Mouse (Mus musculus) ZHBTc4 (cell line): ENCODE results near the gene Ercc8.

Experiments
- DNase-seq: peaks from one replicate; pipeline ENCODE4 v3.0.0-alpha.2; 2011; ENCODE audit warnings: low read depth, low spot score

Ercc8 gene

DNA sequence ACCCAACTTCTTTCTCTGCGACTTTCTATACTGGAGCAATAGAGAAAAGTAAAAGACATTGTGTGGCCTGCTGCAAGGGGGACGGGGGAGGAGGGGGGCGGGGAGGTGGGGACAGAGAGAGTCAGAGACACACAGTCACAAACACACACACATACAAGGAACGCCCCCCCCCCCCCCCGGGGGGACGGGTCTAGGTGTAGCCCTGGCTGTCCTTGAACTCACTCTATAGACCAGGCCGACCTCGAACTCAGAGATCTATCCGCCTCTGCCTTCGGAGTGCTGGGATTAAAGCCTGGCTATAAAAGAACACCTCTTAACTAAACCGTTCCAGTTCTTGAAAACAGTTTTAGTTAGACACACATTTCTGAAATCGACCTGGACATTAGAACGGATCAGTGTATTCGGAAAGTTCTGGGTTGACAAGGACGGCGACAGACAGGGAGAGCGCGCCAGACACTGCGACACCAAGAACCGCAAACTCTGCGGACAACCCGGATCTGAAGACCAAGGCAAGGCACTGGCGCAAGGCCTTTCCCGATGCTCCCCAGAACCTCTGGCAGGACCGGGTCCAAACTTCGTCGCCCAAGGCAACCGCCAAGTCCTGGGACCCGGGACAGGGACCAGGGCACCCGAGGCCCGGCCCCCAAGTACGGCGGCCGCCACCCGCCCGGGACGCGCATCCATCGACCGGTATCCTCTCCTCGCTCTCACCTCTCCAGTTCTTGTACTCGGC is 633 bp upstream of the Ercc8 start:
- DNase-seq: no peak

DNA sequence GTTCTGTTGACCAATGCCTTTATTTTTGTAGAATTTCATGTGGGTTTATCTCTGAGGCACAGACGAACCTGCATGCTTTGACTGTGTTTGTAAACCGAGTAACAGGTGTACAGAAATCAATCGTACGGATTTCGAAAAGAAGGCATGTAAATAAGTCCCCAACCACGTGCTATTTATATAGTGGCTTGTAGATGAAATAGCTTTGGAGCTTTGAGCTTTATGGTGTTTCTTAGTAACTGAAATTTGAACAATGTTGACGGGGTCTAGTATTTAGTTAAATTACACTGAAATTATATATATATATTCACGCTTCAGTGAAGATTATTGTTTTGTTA is 677 bp downstream of the Ercc8 start:
- no peak for DNase-seq

DNA sequence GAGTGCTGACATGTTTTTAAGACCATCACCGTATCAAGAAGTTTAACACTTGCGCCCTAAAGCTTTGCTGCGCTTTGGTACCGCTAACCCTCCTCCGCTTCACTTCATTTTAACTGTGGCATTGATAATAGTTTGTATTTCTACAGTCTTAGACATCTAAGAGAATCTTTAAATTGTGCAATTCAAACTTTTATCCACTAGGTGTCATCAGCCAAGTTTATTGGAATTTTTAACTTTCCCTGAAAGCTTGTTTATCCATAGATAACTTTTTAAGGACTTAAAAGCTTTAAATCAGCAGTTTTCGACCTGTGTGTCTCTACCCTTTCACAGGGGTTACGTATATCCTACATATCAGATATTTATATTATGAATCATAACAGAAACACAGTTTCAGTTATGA is 1.4 kb downstream of the Ercc8 start:
- peak; percentile 48 for DNase-seq

GRCm38 (mm10) chr13:108163912-108164311 is 5.4 kb downstream of the Ercc8 start:
- DNase-seq: no peak

GRCm38 (mm10) chr13:108164621-108165020 is 6.1 kb downstream of the Ercc8 start:
- no peak for DNase-seq

DNA sequence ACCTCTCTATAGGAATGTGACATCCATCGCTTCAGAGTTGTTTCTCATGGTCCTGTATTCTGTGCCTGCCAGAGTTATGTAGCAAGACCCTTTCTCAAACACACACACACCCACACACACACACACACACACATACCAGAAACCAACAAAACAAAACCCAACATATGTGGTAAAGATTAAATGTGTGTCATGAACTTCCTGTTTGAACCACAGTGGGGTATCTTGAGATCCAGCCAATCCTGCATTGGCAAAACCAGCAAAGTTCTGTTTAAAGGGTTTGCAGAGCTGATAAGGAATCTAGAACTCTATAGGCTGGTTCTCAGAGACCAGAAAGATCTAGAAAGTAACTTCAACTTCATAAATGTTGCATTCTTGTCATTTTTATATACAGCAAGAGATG is 11.5 kb downstream of the Ercc8 start:
- DNase-seq: no peak

GRCm38 (mm10) chr13:108170511-108170910 is 12.0 kb downstream of the Ercc8 start:
- no peak for DNase-seq

GRCm38 (mm10) chr13:108179618-108180017 is 21.1 kb downstream of the Ercc8 start:
- DNase-seq: no peak

DNA sequence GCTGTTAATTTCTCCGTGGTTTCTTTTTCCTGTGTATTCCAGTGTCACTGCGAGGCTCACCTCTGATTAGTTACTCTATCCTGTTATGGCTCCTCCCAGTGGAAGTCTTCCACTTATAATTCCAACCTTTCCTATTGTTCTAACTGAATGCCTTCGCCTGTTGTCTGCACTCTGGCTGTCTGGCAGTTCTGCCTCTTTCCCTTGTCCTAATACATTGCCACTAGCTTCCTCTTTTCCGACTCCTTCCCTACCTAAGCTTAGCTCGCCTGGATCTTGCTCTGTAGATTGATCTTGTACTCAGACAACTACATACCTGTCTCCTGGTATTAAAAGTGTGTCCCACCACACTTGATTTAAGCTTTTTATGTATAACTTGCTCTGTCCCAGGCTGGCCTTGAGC is 22.3 kb downstream of the Ercc8 start:
- DNase-seq: no peak

DNA sequence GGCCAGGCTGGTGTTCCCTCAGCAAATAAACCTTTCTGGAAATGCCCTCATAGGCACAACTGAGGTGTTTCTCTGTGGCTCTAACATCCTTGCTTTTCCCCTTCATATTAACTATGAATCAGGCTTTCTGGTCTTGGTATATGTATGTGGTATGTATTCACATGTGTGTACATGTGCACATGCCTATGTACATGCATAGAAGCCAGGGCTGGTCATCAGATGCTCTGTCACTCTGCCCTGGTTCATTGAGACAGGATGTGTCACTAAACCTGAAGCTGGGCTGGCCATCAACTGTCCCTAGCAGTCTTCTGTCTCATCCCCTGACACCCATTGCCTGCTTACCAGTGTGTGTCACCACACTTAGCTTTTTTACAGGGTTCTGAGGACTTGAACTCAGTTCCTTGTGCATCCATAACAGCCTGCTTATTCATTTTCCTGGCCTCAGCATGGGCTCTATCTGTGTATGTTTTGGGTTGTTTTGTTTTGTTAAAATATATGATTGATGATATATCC is 26.3 kb downstream of the Ercc8 start:
- no peak for DNase-seq

DNA sequence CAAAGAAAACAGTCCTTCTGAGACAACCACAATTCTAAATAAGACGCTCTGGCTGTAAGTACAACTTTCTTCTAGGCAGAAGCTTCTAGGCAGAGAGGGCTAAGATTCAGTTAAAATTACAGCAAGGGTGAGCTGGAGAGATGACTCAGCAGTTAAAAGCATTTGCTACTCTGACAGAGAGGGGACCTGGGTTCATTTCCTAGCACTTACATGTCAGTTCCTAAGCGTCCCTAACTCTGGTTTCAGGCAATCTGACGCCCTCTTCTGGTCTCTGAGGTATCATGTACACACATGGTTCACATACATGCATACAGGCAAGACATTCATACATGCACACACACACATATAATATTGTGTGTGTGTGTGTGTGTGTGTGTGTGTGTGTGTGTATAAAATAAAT is 27.0 kb downstream of the Ercc8 start:
- peak; percentile 14 for DNase-seq

DNA sequence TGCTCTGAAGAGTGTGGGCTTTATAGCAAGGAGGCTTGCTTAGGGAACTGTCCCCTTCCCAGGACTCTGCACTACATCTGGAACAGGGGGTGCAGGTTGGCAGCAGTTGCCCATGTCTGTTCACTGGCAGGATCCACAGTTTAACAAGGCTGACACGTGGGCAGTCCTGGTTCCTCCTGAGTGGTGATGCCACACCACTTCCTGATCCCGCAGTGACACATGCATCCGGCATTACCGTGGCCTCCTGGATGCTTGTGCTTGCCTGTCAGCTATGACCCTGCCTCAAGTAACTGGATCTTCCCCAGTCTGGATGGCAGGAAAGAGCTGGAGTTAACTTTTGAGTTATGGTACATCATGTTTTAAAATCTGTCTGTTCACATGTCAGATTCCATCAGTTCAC is 29.5 kb downstream of the Ercc8 start:
- no peak for DNase-seq

- peak; percentile 47 for DNase-seq
Observed at GRCm38 (mm10) chr13:108191074-108191720, 32.7 kb downstream of the Ercc8 start.

DNA sequence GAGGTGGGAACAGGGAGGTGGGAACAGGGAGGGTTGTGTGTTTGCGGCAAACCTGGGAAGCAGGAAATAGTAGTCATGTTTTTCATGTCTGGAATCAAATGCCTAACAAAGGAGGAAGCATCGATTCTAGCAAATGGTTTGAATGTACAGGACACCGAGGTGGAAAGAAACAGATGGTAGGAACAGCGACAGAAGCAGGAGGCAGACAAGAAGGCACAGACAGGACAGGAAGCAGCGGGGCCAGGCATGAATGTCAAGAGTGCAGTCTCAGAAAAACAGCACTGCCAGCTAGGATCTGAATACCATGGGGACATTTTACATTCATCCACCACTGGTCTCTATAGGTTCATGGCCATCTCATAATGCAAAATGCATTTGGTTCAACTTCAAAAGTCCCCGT is 36.9 kb downstream of the Ercc8 start:
- DNase-seq: no peak

GRCm38 (mm10) chr13:108204857-108205256 is 46.3 kb downstream of the Ercc8 start:
- DNase-seq: no peak

DNA sequence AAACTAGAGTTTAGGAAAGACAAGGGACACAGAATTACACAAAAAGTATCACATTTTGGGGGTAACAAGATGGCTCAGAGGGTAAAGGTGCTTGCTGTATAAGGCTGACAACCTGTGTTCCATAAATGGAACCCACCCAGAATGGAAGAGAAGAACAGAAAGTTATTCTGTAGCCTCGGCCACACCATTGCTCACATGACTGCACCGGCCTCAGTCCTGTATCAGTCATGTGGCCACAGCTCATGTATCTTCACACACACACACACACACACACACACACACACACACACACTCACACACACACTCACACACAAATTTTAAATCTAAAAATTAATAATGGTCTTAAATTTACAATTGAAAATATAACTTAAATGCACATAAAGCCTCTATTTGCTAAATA is 48.9 kb downstream of the Ercc8 start:
- no peak for DNase-seq

DNA sequence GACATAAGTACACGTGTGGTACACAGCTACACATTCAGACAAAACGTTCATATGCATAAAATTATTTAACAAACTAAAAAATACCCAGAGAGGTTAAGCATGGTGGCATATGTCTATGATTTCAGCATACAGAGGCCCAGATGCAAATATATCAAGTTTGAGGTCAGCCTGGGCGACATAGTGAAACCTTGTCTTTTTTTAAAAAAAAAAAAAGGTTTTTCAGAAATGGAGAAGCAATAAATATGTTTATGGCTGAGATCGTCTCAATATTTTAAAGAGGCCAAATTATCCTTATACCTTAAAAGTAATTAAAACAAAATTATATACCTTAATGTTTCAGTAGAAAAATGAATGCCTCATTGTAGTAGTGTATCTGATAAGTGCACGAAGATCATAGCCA is 49.6 kb downstream of the Ercc8 start:
- DNase-seq: no peak

- DNase-seq: no peak
Observed at GRCm38 (mm10) chr13:108210960-108211359, 52.4 kb downstream of the Ercc8 start.

GRCm38 (mm10) chr13:108212397-108213018 is 54.0 kb downstream of the Ercc8 start:
- no peak for DNase-seq

DNA sequence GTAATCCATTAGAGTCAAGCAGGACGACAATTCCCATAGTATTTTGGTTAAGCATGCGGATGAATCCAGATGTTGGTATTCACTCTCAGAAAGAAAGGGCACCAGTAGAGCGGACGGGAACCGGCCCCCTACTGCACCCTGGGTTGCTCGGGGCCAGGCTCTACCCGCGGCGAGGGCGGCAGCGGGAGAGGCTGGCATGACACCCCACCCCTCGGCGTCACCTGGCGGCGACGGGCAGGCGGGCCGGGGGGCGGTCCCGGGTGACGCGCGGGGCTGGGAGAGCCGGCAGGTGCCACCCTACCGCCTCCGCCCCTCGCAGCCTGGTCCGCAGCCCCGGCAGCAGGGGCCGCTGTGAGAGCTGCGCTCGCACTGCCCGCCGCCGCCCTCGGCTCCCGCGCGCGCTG is 55.6 kb downstream of the Ercc8 start, which contains the start of gene Elovl7:
Gene Elovl7, plus strand, starts transcription at position 324 of the 404 bp plus-strand sequence.
- peak; percentile 82 for DNase-seq

DNA sequence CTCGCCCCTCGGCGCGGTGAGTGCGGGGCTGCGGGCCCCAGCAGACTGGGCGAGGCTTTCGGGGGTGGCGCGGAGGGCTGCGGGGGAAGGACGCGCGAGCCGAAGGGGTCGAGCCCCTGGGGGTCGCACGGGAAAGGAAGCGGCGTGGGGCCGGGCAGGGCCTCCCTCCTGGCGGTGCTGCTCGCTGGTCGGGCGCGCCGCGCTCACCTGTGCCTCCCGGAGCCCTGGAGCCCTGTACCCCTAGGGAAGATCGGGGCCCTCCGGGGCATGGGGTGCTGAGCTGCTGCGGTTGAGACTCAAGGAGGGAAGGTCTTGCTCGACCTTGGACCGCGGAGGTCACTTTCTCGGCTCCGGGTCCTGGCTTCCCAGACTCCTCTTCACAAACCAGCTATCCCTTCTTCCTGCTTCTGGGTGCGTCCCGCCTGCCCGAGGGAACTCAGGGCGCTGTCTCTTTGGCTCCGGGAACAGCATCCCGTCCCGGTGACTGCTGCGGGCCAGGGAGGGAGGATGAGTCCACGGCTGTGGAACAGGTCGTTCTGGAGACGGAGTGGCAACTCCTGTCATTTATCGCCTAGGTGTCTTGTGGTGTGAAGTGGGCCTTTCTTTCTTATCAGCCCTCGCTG is 56.1 kb downstream of the Ercc8 start:
- DNase-seq: peak; percentile 78

DNA sequence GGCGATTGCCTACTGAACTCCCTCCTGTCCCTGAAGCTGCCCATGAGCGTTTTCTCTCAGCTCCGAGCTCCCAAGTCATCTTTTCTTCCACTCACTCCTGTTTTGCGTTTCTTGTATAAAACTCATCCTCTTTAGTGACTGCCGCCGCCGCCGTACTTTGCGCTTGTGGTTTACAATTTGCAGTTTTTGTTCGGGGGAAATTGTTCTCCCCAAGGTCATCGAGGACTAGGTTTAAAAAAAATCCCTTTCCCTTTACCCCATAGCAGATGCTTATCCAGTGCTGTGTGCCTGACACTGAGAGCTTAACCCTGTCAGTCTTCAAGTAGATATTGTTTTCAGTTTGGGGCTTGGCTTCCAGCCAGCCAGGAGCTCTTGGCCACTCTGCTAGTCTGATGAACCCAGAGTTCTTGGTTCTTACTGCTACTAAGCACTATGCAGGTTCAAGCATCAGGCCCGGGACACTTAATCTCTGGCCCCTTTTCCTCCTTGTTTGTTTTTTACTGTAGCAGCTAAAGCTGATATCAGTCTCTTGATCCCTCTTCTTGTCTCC is 56.8 kb downstream of the Ercc8 start:
- DNase-seq: peak; percentile 11
